Mouse (Mus musculus) regulatory T cell (primary cell): ENCODE data around the gene Mrm1.

ENCODE experiments used
- in situ Hi-C: fragments of 300-600 bp; cut with MboI, MseI; formaldehyde crosslinking; loops from one replicate; pipeline ENCODE4 v1.15.1; 2025; ENCODE audit warnings: high pct_unique_total_duplicates

The Mrm1 gene

DNA sequence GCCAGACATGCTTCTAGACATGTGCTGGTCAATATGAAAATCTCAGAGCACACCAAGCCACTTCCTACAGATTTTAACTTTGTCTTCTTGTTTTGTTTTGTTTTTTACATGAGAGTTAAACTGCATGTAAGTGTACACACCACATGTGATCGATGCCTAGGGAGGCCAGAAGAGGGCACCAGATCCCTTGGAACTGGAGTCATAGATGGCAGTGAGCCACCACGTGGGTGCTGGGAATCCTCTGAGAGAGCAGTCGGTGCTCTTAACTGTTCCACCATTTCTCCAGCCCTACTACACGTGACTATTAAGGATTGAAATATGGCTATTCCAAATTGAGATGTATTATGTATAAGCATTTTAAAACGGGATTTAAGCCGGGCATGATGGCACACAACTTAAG lies 2.0 kb downstream of the Mrm1 start:
- in situ Hi-C loops = loop anchor here (10.0 kb wide), 1 partner anchor 543 kb away; no protein-coding TSS in a partner anchor

- in situ Hi-C loops = loop anchor here (10.0 kb wide), 1 partner anchor 539 kb away; no protein-coding TSS in a partner anchor
These were observed 5.4 kb downstream of the Mrm1 start for GRCm38 (mm10) chr11:84813724-84814510.

DNA sequence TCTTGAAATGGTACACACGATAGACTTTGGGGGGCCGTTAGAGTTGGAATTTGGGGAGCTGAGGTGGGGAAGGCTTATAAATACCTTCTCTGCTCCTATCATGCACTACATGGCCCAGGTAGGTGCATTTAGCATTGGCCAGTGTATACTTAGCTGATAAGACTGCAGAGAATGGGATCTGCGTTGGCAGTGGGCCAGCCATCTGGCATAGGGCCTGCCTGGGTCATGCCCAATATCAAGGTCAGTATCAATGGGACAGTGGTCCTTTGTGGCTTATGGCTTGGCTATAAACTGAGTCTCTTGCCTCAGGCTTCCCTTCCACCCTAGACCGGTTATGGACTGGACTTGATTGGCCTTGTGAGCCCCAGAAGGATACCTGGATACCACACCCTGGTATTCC lies 14.9 kb downstream of the Mrm1 start:
- in situ Hi-C loops = no loop called here

GRCm38 (mm10) chr11:84797627-84798353 lies 21.5 kb downstream of the Mrm1 start:
- in situ Hi-C loops = loop anchor here (5.0 kb wide), 1 partner anchor 365 kb away; no protein-coding TSS in a partner anchor

- in situ Hi-C loops = loop anchor here (5.0 kb wide), 1 partner anchor 365 kb away; no protein-coding TSS in a partner anchor
These were observed 22.3 kb downstream of the Mrm1 start for GRCm38 (mm10) chr11:84797026-84797425.

GRCm38 (mm10) chr11:84794496-84795113 lies 24.7 kb downstream of the Mrm1 start:
- in situ Hi-C loops = loop anchor here (5.0 kb wide), 1 partner anchor 362 kb away; no protein-coding TSS in a partner anchor

GRCm38 (mm10) chr11:84793545-84793944 lies 25.8 kb downstream of the Mrm1 start:
- in situ Hi-C loops = no loop called here

DNA sequence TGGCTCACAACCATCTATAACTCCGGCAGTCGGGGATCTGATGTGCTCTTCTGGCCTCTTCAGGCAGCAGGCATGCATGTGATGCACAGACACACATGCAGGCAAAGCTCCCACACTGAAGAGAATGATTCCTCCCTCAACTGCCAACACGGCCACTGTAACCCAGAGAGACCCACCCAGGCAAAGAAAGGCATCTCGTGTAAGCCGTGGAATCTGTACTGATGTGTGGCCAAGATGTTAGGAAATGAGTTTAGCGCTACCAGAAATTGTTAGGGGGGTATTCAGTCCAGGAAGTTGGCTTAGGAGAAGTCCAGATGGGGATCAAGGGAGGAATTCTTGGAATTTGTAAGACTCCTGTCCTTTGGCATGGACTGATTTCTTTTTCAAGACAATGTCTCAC lies 28.9 kb downstream of the Mrm1 start:
- in situ Hi-C loops = no loop called here

DNA sequence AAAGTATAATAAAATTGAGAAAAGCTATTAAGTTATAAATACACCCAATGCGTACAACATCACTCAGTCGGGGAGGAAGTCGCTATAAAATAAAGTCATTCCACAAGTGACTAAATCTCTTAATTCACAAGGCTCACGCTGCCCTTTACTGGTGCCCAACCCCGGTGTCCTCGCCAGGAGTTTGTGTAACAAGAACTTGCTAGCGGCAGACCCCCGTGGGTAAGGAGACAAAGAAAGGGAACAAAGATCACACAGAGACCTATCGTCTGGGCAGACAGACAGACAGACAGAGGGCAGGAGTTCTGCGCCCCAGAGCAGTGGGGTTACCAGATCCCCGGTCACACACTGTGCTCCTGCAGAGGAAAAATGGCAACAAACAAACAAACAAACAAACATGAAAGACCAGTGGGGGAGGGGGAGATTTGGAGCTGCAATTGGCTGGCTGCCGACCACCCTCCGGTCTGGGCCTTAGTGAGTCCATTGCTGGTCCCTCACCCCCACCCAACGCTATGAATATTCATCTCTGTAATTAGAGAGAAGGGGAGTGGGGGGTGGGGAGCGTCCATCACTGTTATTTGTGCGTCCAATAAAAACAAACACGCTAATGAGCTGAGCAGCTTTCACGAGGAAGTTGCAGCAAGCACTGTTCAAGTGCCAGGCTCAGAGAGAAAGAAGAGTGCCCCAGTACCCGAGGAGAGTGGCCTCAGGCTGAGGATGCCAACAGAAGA lies 39.0 kb downstream of the Mrm1 start:
- in situ Hi-C loops = no loop called here

- in situ Hi-C loops = no loop called here
These were observed 43.8 kb downstream of the Mrm1 start for GRCm38 (mm10) chr11:84775560-84775959.

DNA sequence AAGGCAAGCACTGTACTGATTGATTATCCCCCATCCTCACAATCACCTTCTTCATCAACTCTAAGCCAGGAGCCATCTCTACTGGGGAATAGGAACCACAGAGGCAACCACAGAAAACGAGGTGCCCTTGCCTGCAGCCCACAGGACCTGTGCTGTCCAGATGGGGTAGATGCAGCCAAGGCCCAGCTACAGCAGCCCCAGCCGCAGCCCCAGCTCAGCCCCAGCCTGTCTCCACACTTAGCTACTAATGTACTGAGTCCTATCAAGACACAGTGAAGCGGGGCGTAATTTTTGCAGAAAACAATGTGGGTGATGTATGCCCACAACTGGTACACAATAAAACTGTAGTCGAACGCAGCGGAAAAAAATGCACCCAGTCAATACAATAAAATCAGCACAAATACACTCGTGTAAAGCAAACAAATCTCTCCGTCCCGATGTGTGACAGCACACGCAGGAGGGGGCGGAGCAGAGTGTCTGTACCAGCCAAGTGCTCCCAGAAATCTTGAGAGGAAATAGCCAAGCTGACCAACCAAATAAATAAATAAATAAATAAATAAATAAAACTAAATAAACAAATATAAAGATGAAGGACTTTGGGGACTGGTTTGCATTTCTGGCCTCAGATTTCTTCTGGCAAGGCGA lies 44.3 kb downstream of the Mrm1 start:
- in situ Hi-C loops = no loop called here

DNA sequence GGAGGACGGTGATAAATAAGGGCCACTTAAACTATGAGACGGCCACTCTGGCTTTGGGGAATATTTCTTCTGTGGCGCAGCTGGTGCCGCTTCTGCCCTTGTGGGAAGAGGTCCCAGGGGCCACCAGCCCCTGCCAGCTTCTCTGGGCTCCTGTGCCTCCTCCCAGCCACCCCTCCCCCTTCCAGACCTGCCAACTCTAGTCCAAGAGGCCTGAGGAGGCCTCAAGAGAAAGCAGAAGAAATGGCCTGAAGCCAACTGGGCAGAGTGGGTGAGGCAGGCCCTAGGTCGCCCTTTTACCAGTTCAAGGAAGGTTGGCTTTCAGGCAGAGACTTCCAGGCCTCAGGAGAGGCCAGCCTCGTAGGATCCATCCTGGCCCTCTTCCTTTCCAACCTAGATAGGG lies 51.4 kb downstream of the Mrm1 start:
- in situ Hi-C loops = loop anchor here (10.0 kb wide), 1 partner anchor 1227 kb away; no protein-coding TSS in a partner anchor

DNA sequence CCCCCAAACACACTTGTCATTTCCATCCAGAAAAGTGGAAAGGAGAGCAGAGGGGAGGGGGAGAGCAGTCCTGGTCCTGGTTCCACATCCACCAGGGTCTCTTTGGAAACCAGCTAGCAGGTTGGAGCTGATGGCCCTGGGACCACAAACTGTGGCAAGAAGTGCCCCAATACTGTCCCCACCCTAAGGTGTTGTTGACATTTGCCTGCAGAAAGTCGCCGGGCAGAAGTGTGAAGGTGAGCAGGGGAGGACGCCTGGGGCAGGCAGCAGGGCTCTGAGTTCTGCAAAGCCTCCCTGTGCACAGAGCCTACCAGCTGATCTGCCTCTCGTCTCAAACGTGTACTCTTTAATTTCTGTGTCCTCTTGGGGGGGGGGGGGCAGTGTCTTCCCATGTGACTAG lies 54.2 kb downstream of the Mrm1 start:
- in situ Hi-C loops = loop anchor here (10.0 kb wide), 1 partner anchor 1230 kb away; no protein-coding TSS in a partner anchor

DNA sequence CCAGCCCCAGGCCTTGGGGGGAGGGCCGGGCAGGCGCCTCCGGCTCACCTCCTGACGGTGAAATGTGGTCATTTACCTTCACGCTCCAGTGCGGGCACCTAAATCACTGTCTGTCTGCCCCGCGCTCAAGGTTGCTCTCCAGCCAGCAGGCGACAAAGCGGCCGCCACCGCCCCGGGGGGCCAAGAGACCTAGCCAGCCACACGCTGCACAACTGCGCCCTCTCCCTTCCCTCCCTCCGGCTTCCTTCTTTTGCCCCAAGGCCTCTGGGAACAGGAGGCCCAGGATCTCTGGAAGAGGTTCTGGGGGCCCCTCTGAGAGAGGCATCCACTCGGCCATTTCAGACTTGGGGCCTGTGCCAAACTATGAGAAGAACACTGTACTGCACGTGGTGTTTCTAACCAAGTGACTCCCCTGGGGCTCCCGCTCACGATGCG lies 54.8 kb downstream of the Mrm1 start:
- in situ Hi-C loops = loop anchor here (10.0 kb wide), 1 partner anchor 1230 kb away; no protein-coding TSS in a partner anchor

DNA sequence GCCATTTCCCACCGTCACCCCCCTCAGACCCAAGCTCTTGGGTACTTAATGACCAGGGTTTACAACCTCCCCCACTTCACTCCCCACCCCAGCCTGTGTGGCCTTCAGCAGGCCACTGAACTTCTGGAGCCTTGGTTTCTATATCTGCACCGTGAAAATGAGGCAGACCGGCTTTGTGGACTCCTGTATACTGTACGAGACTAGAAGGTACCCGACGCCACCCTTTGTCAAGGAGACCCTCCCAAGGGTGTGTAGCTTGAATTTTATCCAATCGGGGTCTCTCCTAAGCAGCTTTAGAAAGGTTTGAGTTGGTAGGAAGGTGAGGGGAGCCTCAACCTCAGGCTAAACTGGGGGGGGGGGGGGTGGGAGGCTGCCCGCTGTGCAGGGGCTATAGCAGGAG lies 55.2 kb downstream of the Mrm1 start:
- in situ Hi-C loops = loop anchor here (10.0 kb wide), 1 partner anchor 1231 kb away; no protein-coding TSS in a partner anchor
